Mouse (Mus musculus): Measurements from ENCODE around the gene Pth1r. TPM values are rescaled to one million over a fixed set of nuclear protein-coding genes. Genes with fewer than 3 reads are reported as not detected.

The Pth1r gene
- polyA plus RNA-seq (2014; fragmentation: Illumina TruSeq; extraction: RNeasy Lipid Tissue Mini Kit (QIAGEN cat#74804); ENCODE audit: low read depth, low replicate concordance) = 0.11 TPM

DNA sequence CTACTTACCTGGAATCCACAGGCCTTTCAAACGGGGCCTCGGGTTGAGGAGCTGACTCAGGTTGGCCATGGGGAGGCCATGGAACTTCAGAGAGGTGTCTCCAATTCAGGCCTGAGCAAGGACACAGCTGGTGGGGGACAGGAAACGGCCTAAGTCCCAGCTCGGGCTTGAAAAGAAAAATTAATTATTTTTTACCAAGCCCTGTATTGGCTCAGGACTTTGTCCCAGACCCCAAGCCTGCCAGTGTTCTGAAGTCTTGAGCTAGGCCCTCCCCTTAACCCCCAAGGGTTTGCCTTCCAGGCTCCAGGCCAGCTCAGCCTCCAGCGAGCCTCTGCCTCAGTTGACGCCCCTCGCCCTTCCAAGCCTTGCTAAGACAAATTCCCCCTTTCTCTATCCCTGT lies at the start of gene Pth1r:
Gene Pth1r (minus strand): TSS at position 185 of the 400 bp plus-strand sequence.

DNA sequence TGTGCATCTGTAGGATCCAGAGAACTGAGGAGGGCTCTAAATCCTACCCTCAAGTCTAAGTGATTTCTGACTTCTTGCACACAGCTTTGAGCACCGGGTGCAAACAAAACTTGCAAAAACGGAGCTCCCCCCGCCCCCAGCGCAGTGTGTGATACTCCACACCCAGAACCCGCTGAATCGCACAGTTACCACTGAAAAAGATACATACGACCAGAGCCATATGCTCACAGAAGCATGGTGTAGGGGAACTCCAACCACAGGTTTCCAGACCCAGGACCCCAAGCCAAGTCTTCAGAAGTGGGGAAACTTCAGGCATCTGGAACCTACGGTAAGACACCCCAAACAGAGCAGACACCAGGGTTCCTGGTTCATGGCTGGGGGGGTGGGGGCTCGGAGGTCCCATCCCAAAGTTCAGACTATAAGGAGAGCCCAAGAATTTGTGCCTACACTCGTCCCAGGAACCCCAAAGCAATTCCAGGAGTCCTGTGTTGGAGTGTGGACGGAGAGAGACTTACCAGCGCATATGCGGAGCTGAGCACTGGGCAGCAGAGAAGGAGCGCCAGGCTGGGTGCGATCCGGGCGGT lies 5.1 kb downstream of the Pth1r start, which contains the start of gene Myl3:
Gene Myl3 (plus strand): TSS at position 151 of the 584 bp plus-strand sequence.

Other genes with a start within 250 kb of the Pth1r start
- gene Setd2, start 214.5 kb downstream of the Pth1r start, polyA plus RNA-seq (2014; fragmentation: Illumina TruSeq; extraction: RNeasy Lipid Tissue Mini Kit (QIAGEN cat#74804); ENCODE audit: low read depth, low replicate concordance) = 72.6 TPM
- gene Nradd, start 122.7 kb downstream of the Pth1r start, polyA plus RNA-seq (2014; fragmentation: Illumina TruSeq; extraction: RNeasy Lipid Tissue Mini Kit (QIAGEN cat#74804); ENCODE audit: low read depth, low replicate concordance) = 2.3 TPM
- 0.21 TPM for gene Nbeal2, start 93.0 kb downstream of the Pth1r start, polyA plus RNA-seq (2014; fragmentation: Illumina TruSeq; extraction: RNeasy Lipid Tissue Mini Kit (QIAGEN cat#74804); ENCODE audit: low read depth, low replicate concordance)
- gene Ccdc12, start 90.6 kb downstream of the Pth1r start, polyA plus RNA-seq (2014; fragmentation: Illumina TruSeq; extraction: RNeasy Lipid Tissue Mini Kit (QIAGEN cat#74804); ENCODE audit: low read depth, low replicate concordance) = 1.4 TPM
- not detected for gene Myl3, start 5.3 kb downstream of the Pth1r start, polyA plus RNA-seq (2014; fragmentation: Illumina TruSeq; extraction: RNeasy Lipid Tissue Mini Kit (QIAGEN cat#74804); ENCODE audit: low read depth, low replicate concordance)
- 31.9 TPM for gene Prss42, start 51.0 kb upstream of the Pth1r start, polyA plus RNA-seq (2014; fragmentation: Illumina TruSeq; extraction: RNeasy Lipid Tissue Mini Kit (QIAGEN cat#74804); ENCODE audit: low read depth, low replicate concordance)
- 11.8 TPM for gene Prss44, start 66.8 kb upstream of the Pth1r start, polyA plus RNA-seq (2014; fragmentation: Illumina TruSeq; extraction: RNeasy Lipid Tissue Mini Kit (QIAGEN cat#74804); ENCODE audit: low read depth, low replicate concordance)
- 7.0 TPM for gene Prss43, start 79.5 kb upstream of the Pth1r start, polyA plus RNA-seq (2014; fragmentation: Illumina TruSeq; extraction: RNeasy Lipid Tissue Mini Kit (QIAGEN cat#74804); ENCODE audit: low read depth, low replicate concordance)
- gene Prss45, start 87.4 kb upstream of the Pth1r start, polyA plus RNA-seq (2014; fragmentation: Illumina TruSeq; extraction: RNeasy Lipid Tissue Mini Kit (QIAGEN cat#74804); ENCODE audit: low read depth, low replicate concordance) = 6.0 TPM
- 21.8 TPM for gene Prss46, start 97.4 kb upstream of the Pth1r start, polyA plus RNA-seq (2014; fragmentation: Illumina TruSeq; extraction: RNeasy Lipid Tissue Mini Kit (QIAGEN cat#74804); ENCODE audit: low read depth, low replicate concordance)
- gene Prss50, start 110.8 kb upstream of the Pth1r start, polyA plus RNA-seq (2014; fragmentation: Illumina TruSeq; extraction: RNeasy Lipid Tissue Mini Kit (QIAGEN cat#74804); ENCODE audit: low read depth, low replicate concordance) = 5.6 TPM
- 0.70 TPM for gene Als2cl, start 132.7 kb upstream of the Pth1r start, polyA plus RNA-seq (2014; fragmentation: Illumina TruSeq; extraction: RNeasy Lipid Tissue Mini Kit (QIAGEN cat#74804); ENCODE audit: low read depth, low replicate concordance)
- 1.7 TPM for gene Tmie, start 133.0 kb upstream of the Pth1r start, polyA plus RNA-seq (2014; fragmentation: Illumina TruSeq; extraction: RNeasy Lipid Tissue Mini Kit (QIAGEN cat#74804); ENCODE audit: low read depth, low replicate concordance)
- not detected for gene Fam240a, start 169.7 kb upstream of the Pth1r start, polyA plus RNA-seq (2014; fragmentation: Illumina TruSeq; extraction: RNeasy Lipid Tissue Mini Kit (QIAGEN cat#74804); ENCODE audit: low read depth, low replicate concordance)
- gene Tdgf1, start 199.0 kb upstream of the Pth1r start, polyA plus RNA-seq (2014; fragmentation: Illumina TruSeq; extraction: RNeasy Lipid Tissue Mini Kit (QIAGEN cat#74804); ENCODE audit: low read depth, low replicate concordance) = 0.41 TPM
- 0.94 TPM for gene Lrrc2, start 204.4 kb upstream of the Pth1r start, polyA plus RNA-seq (2014; fragmentation: Illumina TruSeq; extraction: RNeasy Lipid Tissue Mini Kit (QIAGEN cat#74804); ENCODE audit: low read depth, low replicate concordance)
- gene Rtp3, start 243.4 kb upstream of the Pth1r start, polyA plus RNA-seq (2014; fragmentation: Illumina TruSeq; extraction: RNeasy Lipid Tissue Mini Kit (QIAGEN cat#74804); ENCODE audit: low read depth, low replicate concordance) = 0.31 TPM